8 mouse cellular contexts compared by ENCODE assay signal in the genomic region with DNA sequence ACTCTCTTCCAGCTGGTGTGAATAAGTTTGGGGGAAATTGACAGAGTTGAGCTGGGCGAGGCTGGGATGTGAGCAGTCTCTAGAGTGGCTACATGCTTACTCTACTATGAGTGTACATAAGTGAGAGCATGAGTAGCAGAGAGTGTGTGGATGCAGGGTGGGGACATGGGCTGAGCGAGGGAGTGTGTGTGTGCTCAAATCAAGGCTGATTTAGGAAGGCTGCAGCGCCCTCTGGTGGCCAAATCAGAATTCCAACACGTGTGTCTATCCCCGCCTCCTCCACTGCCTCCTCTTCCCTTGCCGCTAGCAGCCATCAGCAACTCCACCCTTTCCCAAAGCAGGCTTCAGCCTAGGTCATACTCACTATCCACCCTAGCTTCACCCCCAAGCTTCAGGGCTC. TPM values are rescaled to one million over a fixed set of nuclear protein-coding genes. Genes with fewer than 3 reads are reported as not detected.
DNase-seq lines count a peak whose midpoint lies in the region; ATAC-seq lines count a peak whose summit lies in the region.

No protein-coding gene starts in this region.

- H3K9ac ChIP-seq in heart, embryonic 11.5 days (ENCODE audit: low read depth, low read length), result no peak overlapping the region
- H3K9ac ChIP-seq in limb, embryonic 12.5 days (replicated peaks), result no peak overlapping the region
- no peak overlapping the region for H3K9ac ChIP-seq in midbrain, embryonic 14.5 days (replicated peaks; ENCODE audit: low read length)

- DNase-seq in heart, adult 11 months, result peak; percentile 92
- DNase-seq in cerebellum, postnatal 25 days, result peak; percentile 81 to 90
- DNase-seq in gastrocnemius, postnatal 10 days, result peak; percentile 89
- peak; percentile 37 to 74 for DNase-seq in kidney, adult 8-10 months
- peak; percentile 94 for DNase-seq in midbrain, embryonic 14.5 days
- DNase-seq in spleen, postnatal 4 days (ENCODE audit: low spot score in 2 of 2), result peak; percentile 55 to 87

- H3K27me3 ChIP-seq in heart, embryonic 11.5 days (ENCODE audit: control insufficient read depth, insufficient read depth, low read length), result peaks cover 35% of the 10 kb centered on the region
- H3K27me3 ChIP-seq in limb, embryonic 12.5 days, result peaks cover 55% of the 10 kb centered on the region
- peaks cover 1% of the 10 kb centered on the region; the same call in 1 of the 2 replicates for H3K27me3 ChIP-seq in midbrain, embryonic 14.5 days (ENCODE audit: control insufficient read depth, insufficient read depth, low read length)

- peaks cover 2% of the 10 kb centered on the region; the same call in 1 of the 2 replicates for H3K4me1 ChIP-seq in heart, embryonic 11.5 days (ENCODE audit: control insufficient read depth, insufficient read depth, low read length)
- 0 out of 2 replicates have a peak, but pooled peaks cover 3% of the 10 kb centered on the region for H3K4me1 ChIP-seq in limb, embryonic 12.5 days (replicated peaks)
- H3K4me1 ChIP-seq in midbrain, embryonic 14.5 days (ENCODE audit: control insufficient read depth, insufficient read depth, low read length), result no peaks in the 10 kb centered on the region

- WGBS in heart, embryonic 11.5 days (ENCODE audit: insufficient replicate concordance), result 6% methylated on average over 6 of the region's 6 CpGs
- 9% methylated on average over 6 of the region's 6 CpGs for WGBS in limb, embryonic 12.5 days
- 5% methylated on average over 6 of the region's 6 CpGs for WGBS in midbrain, embryonic 14.5 days

- H3K36me3 ChIP-seq in heart, embryonic 11.5 days (ENCODE audit: control insufficient read depth, insufficient read depth, low read length), result no peaks in the 10 kb centered on the region
- no peaks in the 10 kb centered on the region for H3K36me3 ChIP-seq in limb, embryonic 12.5 days
- H3K36me3 ChIP-seq in midbrain, embryonic 14.5 days (ENCODE audit: control insufficient read depth, insufficient read depth, low read length), result no peaks in the 10 kb centered on the region

- no peak overlapping the region for H3K27ac ChIP-seq in heart, embryonic 11.5 days (ENCODE audit: low read depth, low read length)
- no peak overlapping the region for H3K27ac ChIP-seq in limb, embryonic 12.5 days
- H3K27ac ChIP-seq in midbrain, embryonic 14.5 days (replicated peaks; ENCODE audit: low read depth, low read length), result no peak overlapping the region

- ATAC-seq in heart, embryonic 11.5 days (replicated peaks; ENCODE audit: insufficient number of reproducible peaks, low FRiP score, low TSS enrichment), result no peak
- ATAC-seq in limb, embryonic 12.5 days (ENCODE audit: insufficient number of reproducible peaks, insufficient read depth, low FRiP score, low TSS enrichment, low read depth), result peak; percentile 57; the same call in 1 of the 2 replicates
- ATAC-seq in midbrain, embryonic 14.5 days (ENCODE audit: low FRiP score, low TSS enrichment), result no peak; the same call in 1 of the 2 replicates

- H3K4me2 ChIP-seq in heart, embryonic 11.5 days, result no peak overlapping the region
- no peak overlapping the region for H3K4me2 ChIP-seq in limb, embryonic 12.5 days
- no peak overlapping the region for H3K4me2 ChIP-seq in midbrain, embryonic 14.5 days (ENCODE audit: low read length)

- no peaks in the 10 kb centered on the region for H3K9me3 ChIP-seq in heart, embryonic 11.5 days (replicated peaks; ENCODE audit: control insufficient read depth, low read length)
- no peaks in the 10 kb centered on the region for H3K9me3 ChIP-seq in limb, embryonic 12.5 days
- no peaks in the 10 kb centered on the region for H3K9me3 ChIP-seq in midbrain, embryonic 14.5 days (ENCODE audit: control insufficient read depth, low read length)

- H3K4me3 ChIP-seq in heart, embryonic 11.5 days (ENCODE audit: low read depth, low read length), result no peak overlapping the region
- H3K4me3 ChIP-seq in limb, embryonic 12.5 days (replicated peaks), result no peak overlapping the region
- no peak overlapping the region for H3K4me3 ChIP-seq in midbrain, embryonic 14.5 days (replicated peaks; ENCODE audit: low read depth, low read length)

RNA-seq across cellular contexts. Expression of gene Gjb3, which starts 5.9 kb away (rescaled TPM):
- 0.16 and 0.41 TPM in 2 replicates for polyA plus RNA-seq in heart, embryonic 11.5 days (2014; fragmentation: Nextera tagmentation; extraction: Ambion mirVana)
- not detected for total RNA-seq in gastrocnemius, postnatal 10 days (2021)
- polyA plus RNA-seq in limb, embryonic 12.5 days (2016; fragmentation: Nextera tagmentation; extraction: Ambion mirVana), result 4.3 TPM in 2 replicates
- 0.18 and 0.38 TPM in 2 replicates for polyA plus RNA-seq in midbrain, embryonic 14.5 days (2014; fragmentation: Nextera tagmentation; extraction: Ambion mirVana)

RNA-seq across cellular contexts. Expression of gene Gja4, which starts 10.9 kb away (rescaled TPM):
- polyA plus RNA-seq in heart, embryonic 11.5 days (2014; fragmentation: Nextera tagmentation; extraction: Ambion mirVana), result 40.6 and 41.5 TPM in 2 replicates
- total RNA-seq in gastrocnemius, postnatal 10 days (2021), result 10 to 100 TPM; 12.7 to 16.1 TPM
- 8.3 and 9.3 TPM in 2 replicates for polyA plus RNA-seq in limb, embryonic 12.5 days (2016; fragmentation: Nextera tagmentation; extraction: Ambion mirVana)
- polyA plus RNA-seq in midbrain, embryonic 14.5 days (2014; fragmentation: Nextera tagmentation; extraction: Ambion mirVana), result 15.7 and 24.4 TPM in 2 replicates

RNA-seq across cellular contexts. Expression of gene Gjb4, which starts 29.1 kb away (rescaled TPM):
- polyA plus RNA-seq in heart, embryonic 11.5 days (2014; fragmentation: Nextera tagmentation; extraction: Ambion mirVana), result not detected in 2 replicates
- not detected for total RNA-seq in gastrocnemius, postnatal 10 days (2021)
- not detected in 2 replicates for polyA plus RNA-seq in limb, embryonic 12.5 days (2016; fragmentation: Nextera tagmentation; extraction: Ambion mirVana)
- not detected in 2 replicates for polyA plus RNA-seq in midbrain, embryonic 14.5 days (2014; fragmentation: Nextera tagmentation; extraction: Ambion mirVana)

RNA-seq across cellular contexts. Expression of gene Gjb5, which starts 33.2 kb away (rescaled TPM):
- polyA plus RNA-seq in heart, embryonic 11.5 days (2014; fragmentation: Nextera tagmentation; extraction: Ambion mirVana), result 0.45 and 0.70 TPM in 2 replicates
- total RNA-seq in gastrocnemius, postnatal 10 days (2021), result under 1 TPM; 0.26 to 0.38 TPM
- polyA plus RNA-seq in limb, embryonic 12.5 days (2016; fragmentation: Nextera tagmentation; extraction: Ambion mirVana), result 0.70 and 0.76 TPM in 2 replicates
- not detected in 2 replicates for polyA plus RNA-seq in midbrain, embryonic 14.5 days (2014; fragmentation: Nextera tagmentation; extraction: Ambion mirVana)
